Mouse (Mus musculus) adrenal gland, postnatal 25 days (tissue): ENCODE measurements at regions not wholly inside any gene's neighbourhood (a gene's known extent, or its start where the extent isn't known, plus 50 kb on each side); places are given as distances from the start of the nearest gene placed in this dataset.

Source experiments
- DNase-seq: peaks from one replicate; pipeline ENCODE4 v3.0.0; 2021; ENCODE audit warnings: mixed read lengths
- microRNA-seq, 2 experiments: library from miRNA; unstranded; fragments of <30 nt; microRNA quantifications; one replicate each; pipeline ENCODE4 v1.2.0; 2021

- DNase-seq, result no peak
Observed at GRCm38 (mm10) chr9:112431920-112432437, 196.2 kb upstream of the Arpp21 start.

DNA sequence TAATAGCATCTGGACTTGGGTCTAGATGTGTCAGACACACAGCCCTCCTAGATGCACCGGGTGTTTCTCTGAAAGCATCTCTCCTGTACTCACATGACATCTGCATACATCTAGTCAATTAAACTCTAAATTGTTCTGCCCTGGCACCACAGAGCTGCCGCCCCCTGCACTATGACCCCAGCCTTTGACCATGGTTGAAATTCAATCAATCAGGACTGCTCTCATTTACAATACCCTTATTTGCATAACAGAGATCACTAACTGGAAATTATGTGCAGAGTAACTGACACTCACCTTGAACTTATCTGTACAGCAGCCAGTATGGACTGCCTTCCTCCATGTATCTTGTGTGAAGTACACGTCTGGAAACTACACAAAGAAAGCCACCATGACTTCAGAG lies 193.5 kb upstream of the Arpp21 start:
- DNase-seq, result no peak

GRCm38 (mm10) chr9:112405772-112406315 lies 170.1 kb upstream of the Arpp21 start:
- no peak for DNase-seq

DNA sequence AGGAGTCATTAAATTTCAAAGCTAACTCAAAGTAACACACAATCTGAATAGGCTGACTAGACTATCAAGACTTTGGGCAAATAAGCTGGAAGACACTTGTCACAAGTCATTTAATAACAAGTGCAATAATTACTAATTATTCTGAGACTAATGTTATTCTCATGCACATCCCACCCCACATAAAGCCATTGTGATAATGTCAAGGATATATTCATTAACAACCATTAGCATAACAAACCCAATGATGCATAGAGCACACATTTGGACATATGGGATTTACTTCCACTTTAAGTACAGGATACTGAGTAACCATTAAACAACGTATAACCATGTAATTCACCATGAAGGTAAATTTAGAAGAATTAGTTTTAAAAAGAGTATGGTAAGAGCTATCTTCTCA lies 135.0 kb upstream of the Arpp21 start:
- DNase-seq, result no peak

GRCm38 (mm10) chr9:112367291-112367690 lies 131.6 kb upstream of the Arpp21 start:
- DNase-seq, result no peak

GRCm38 (mm10) chr9:112361355-112361754 lies 125.6 kb upstream of the Arpp21 start:
- no peak for DNase-seq

DNA sequence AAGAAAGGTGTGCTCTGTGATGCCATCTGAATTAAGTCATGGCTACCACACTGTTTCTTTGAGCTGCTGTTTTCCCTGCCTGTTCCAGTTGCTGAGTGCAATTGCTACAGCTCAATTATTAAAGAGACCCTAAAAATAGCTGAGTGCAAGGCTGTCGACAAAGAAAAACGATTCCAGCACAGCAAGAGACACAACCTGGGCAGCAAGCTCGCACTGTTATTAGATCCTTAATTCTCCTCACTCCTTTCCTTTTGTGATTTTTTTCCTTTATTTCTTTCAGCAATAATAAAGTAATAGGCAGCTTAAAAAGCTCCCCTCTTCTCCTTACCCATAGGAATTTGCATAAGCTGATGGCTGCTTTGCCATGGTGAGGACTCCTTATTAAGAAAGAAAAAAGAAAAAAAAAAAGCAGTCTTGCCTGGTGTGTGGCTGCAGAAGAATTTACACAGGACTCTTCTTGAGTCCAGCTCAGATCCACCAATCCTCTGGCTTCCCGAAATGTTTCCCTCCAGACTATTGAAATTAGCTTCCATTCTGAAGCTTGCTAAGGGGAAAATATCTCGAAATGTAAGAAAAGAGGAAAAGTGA lies 123.1 kb upstream of the Arpp21 start:
- no peak for DNase-seq

- no peak for DNase-seq
Observed at GRCm38 (mm10) chr9:112353196-112353595, 117.5 kb upstream of the Arpp21 start.

- DNase-seq, result no peak
Observed at GRCm38 (mm10) chr9:112348942-112349341, 113.2 kb upstream of the Arpp21 start.

DNA sequence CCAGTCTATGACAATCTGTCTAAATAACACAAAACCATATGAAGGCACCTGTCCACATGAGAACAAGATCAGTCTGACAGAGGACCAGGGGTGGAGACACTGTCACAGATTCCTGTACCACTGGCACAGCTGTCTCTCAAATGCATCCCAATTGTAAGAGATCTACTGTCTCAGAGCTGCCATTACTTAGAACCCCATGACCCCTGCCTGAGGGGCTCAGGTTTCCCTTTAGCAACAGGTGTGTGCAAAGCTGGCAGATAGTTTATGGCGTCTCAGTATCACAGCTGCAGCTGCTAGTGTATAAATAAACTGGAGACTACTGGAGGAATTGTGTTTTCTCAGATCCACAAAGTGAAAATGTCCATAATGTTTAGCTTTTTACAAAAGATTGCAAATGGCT lies 109.1 kb upstream of the Arpp21 start:
- DNase-seq, result no peak

GRCm38 (mm10) chr9:112340363-112340762 lies 104.6 kb upstream of the Arpp21 start:
- DNase-seq, result no peak

DNA sequence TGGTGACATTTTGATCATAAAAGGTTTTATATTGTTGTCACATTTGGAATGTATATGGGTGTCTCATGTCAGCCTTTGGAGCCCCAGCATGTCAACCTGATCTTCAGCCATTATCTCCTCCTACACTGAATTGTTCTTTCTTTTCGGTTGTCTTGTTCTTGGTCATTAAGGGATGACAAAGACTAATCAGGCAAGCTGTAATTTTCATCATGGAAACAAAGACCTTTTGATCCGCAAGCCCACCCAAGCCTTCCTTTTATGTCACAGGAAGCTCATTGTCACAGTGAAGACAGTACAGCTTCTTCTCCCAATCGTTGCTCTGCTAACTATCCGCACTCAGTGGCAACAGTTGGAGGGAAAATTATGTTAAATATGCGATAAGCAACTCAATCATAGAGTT lies 84.3 kb upstream of the Arpp21 start:
- no peak for DNase-seq

- peak; percentile 1 for DNase-seq
Observed at GRCm38 (mm10) chr9:112308950-112309349, 73.2 kb upstream of the Arpp21 start.

DNA sequence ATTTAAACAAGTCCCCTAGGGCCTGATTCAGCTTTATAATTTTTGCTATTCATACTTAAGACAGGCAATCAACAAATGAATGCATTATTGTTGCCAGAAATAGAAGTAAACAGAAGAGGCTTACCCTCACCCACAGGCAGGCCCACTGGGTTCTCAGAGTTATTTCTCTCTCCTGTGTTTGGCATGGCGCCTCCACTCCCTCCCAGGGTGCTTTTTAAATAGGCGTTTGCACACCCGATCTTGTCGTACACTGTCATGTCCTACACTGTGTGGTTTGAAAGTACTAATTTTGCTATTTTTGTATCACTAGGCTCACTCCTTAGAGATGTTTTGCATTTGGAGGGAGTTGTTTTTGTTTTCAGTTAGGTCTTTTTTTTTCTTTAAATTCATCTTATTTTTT lies 72.1 kb upstream of the Arpp21 start:
- no peak for DNase-seq

DNA sequence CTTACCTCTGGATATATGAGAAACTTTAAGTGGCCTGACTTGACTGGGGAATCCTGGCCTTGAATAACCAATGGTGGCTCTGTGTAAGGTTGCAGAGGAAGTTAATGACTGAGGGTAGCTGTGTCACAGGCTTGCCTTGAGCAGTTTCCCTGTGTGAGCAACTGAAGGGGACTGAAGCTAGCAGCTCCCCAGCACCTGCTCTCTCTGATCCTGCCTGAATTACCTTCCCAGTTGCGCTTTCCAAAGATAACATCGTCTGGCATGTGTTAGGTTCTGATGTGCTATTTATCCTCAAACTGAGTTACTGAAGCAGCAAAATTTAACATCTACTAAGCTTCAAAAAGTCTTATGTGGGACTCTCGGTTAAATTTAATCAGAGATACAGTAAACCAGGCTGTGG lies 56.1 kb upstream of the Arpp21 start:
- DNase-seq, result no peak

Small RNAs in the stretch of these regions (microRNA-seq; reads per million reads assigned to microRNA genes)
- gene Gm27847, result 0 reads per million in 2 experiments
